Mouse (Mus musculus) C2C12 (cell line): ENCODE measurements around the gene Rabgap1l.

Experiments used
- MAX ChIP-seq: IDR thresholded peaks from one replicate; pipeline ENCODE4 v1.6.1; 2011; ENCODE audit warnings: mild to moderate bottlenecking, control low read depth
- MYOD1 ChIP-seq: IDR thresholded peaks from one replicate; pipeline ENCODE4 v1.6.1; 2011; ENCODE audit warnings: low read depth; ENCODE audit not compliant: control insufficient read depth, insufficient read length

- no peak for TF ChIP-seq MYOD1
- TF ChIP-seq MAX: no peak
These were observed 46.1 kb upstream of the Rabgap1l start for GRCm38 (mm10) chr1:160839095-160839494.
